15 mouse cellular contexts compared by ENCODE assay signal in the genomic region with DNA sequence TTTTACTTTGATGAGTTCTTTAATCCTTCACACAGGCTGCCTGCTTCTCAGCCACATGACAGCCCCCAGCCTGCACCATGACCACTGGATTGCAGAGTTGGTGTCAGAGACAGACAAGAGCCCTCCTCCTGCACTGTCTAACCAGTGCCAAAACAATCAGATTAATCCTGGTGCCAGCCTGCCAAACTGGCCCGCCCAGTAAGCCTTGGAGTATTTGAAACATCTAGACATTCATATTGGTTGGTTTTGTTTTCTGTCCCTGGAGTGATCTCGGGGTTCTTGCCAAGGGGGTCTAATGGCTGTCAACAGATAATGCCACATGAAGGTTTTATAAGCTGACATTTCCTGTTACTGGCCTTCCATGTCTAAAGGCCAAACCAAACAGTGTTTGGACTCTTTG.
DNase-seq lines count a peak whose midpoint lies in the region; ATAC-seq and TF ChIP-seq lines count a peak whose summit lies in the region.
"Had no signal": no experiment of that assay in that cellular context is flagged by ENCODE, and none has a peak within 500 bp of the region (broad histone marks: within the 10 kb centered on the region; RNA-seq: fewer than 3 reads in every experiment).

No protein-coding gene starts in this region.

- no peak overlapping the region for H3K27ac ChIP-seq in lung, embryonic 14.5 days (ENCODE audit: low read depth)
- H3K27ac ChIP-seq: liver, embryonic 14.5 days; midbrain, embryonic 12.5 days; neural tube, embryonic 12.5 days had no signal

- H3K9ac ChIP-seq in lung, embryonic 14.5 days = no peak overlapping the region
- H3K9ac ChIP-seq: liver, embryonic 14.5 days; midbrain, embryonic 12.5 days; neural tube, embryonic 12.5 days had no signal

- no peak overlapping the region for H3K4me3 ChIP-seq in lung, embryonic 14.5 days (ENCODE audit: low read depth, low read length)
- H3K4me3 ChIP-seq: heart, adult 2 months; midbrain, embryonic 12.5 days; neural tube, embryonic 12.5 days had no signal

- H3K36me3 ChIP-seq in lung, embryonic 14.5 days (ENCODE audit: insufficient read depth) = no peaks in the 10 kb centered on the region
- H3K36me3 ChIP-seq: G1E; midbrain, embryonic 12.5 days; neural tube, embryonic 12.5 days had no signal

- peak; percentile 78 for ATAC-seq in lung, embryonic 14.5 days (ENCODE audit: insufficient read depth)

- no peaks in the 10 kb centered on the region for H3K27me3 ChIP-seq in lung, embryonic 14.5 days (ENCODE audit: insufficient read depth, low read length)
- H3K27me3 ChIP-seq: midbrain, embryonic 12.5 days; neural tube, embryonic 12.5 days had no signal

- TF ChIP-seq CTCF in lung, embryonic 14.5 days (IDR thresholded peaks at IDR 0.05; ENCODE audit: low read depth) = no peak

- H3K9me3 ChIP-seq in lung, embryonic 14.5 days (ENCODE audit: low read depth, low read length) = no peaks in the 10 kb centered on the region
- H3K9me3 ChIP-seq: G1E; midbrain, embryonic 12.5 days; neural tube, embryonic 12.5 days had no signal

- 44% methylated on average over 2 of the region's 2 CpGs for WGBS in lung, embryonic 14.5 days

- H3K4me1 ChIP-seq in lung, embryonic 14.5 days (ENCODE audit: insufficient read depth) = peaks cover 12% of the 10 kb centered on the region

- H3K4me2 ChIP-seq in lung, embryonic 14.5 days = no peak overlapping the region
- H3K4me2 ChIP-seq: midbrain, embryonic 12.5 days; neural tube, embryonic 12.5 days had no signal

- peak; percentile 87 for DNase-seq in heart, adult 11 months
- DNase-seq in heart, adult 9 months (ENCODE audit: low spot score in 2 of 2) = no peak
- DNase-seq in kidney, postnatal 10 days = peak; percentile 31
- no peak for DNase-seq in kidney, adult 8-10 months
- DNase-seq in 3T3-L1 (ENCODE audit: low read depth, low spot score) = peak; percentile 78
- DNase-seq in lung, embryonic 14.5 days = peak; percentile 59
- no peak for DNase-seq in thymus, postnatal 25 days
- no peak for DNase-seq in ovary, adult 18-20 months (ENCODE audit: low spot score)
- DNase-seq: cerebellum, adult 9-11 months; heart, adult 2 months; right cerebral cortex, adult 18-20 months had no signal

Comparison
In these comparisons a context has a peak if more than half of its experiments do, and no peak if none do; other contexts are left out.
1. DNase-seq: peak in heart, adult 11 months (single experiment), kidney, postnatal 10 days (single experiment), 3T3-L1 (single experiment) and lung, embryonic 14.5 days (single experiment); none in heart, adult 9 months (0 of 2), kidney, adult 8-10 months (0 of 2), thymus, postnatal 25 days (single experiment) and ovary, adult 18-20 months (single experiment).